Mouse (Mus musculus) heart, postnatal 0 days (tissue): ENCODE data around the gene Gper1.

Source experiments
- CTCF ChIP-seq: IDR thresholded peaks from 2 replicates; pipeline ENCODE4 v1.5.1; 2016; ENCODE audit warnings: antibody characterized with exemption, control low read depth, low read depth
- EP300 ChIP-seq: IDR thresholded peaks from 2 replicates; pipeline ENCODE4 v1.6.1; 2016; ENCODE audit warnings: antibody characterized with exemption, low read depth

DNA sequence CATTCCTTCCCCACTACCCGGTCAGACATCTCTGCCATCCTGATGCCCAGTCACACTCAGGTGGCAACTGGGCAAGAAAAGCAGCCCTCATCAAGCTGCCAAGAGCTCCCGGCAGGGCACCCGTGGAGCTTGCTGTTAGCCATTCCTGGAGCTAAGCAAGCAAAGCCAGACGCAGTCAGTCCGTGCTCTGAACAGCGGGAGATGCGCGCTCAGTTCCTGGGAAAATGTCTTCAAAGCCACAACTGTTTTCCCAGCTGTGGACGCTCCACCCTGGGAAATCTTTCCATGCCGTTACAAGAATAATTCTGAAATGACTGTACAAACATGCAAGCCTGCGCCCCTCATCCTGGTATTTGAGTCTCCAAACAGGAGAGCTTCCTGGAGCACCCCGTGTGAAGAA lies 19.5 kb downstream of the Gper1 start:
- TF ChIP-seq CTCF (no peak), EP300 (no peak)
